Mouse (Mus musculus): ENCODE measurements around the gene Arid2. TPM values are rescaled to one million over a fixed set of nuclear protein-coding genes. Genes with fewer than 3 reads are reported as not detected.
"Not testable (repeated sequence)": the region's sequence is repeated elsewhere in the genome, so short reads cannot be mapped to it uniquely, and the experiment has no call there.

Arid2 gene
- total RNA-seq (2021), result 10 to 100 TPM; 31.9 to 34.5 TPM
- long read RNA-seq, experiment 1, full-length matches to known transcripts, result 3 of 11 reads
- long read RNA-seq, experiment 1, partial matches to known transcripts, result 8 of 11 reads
- long read RNA-seq, experiment 1, other reads (novel, unspliced or antisense), result 0 of 11 reads
- long read RNA-seq, experiment 2, full-length matches to known transcripts, result 1 of 8 reads
- long read RNA-seq, experiment 2, partial matches to known transcripts, result 5 of 8 reads
- long read RNA-seq, experiment 2, other reads (novel, unspliced or antisense), result 2 of 8 reads

DNA sequence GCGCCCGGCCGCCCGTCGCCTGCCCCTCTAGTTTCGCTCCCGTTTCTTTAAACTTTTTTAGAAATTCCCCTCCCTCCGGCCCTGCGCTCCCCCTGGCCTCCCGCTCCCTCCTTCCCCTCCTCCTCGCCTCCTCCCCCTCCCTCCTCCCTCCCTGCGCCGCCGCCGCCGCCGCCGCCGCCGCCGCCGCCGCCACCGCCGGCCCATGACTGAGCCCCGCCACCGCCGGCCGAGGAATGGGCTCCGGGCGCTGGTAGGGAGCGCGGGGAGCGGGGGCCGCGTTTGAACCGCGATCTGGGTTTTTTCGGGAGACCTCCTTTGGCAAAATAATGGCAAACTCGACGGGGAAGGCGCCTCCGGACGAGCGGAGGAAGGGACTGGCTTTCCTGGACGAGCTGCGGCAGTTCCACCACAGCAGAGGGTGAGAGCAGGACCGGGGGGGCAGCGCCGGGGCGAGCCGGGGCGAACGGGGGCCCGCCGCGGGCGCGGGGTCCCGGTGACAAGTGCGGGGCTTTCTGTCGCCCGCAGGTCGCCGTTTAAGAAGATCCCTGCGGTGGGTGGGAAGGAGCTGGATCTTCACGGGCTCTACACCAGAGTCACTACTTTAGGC, at the start of gene Arid2:
TSS of gene Arid2 (plus strand) at position 150 of the 607 bp plus-strand sequence.
- intact Hi-C loops (cut with DNase I), result loop anchor here (5.0 to 10.0 kb wide), 6 partner anchors 65 to 493 kb away; partner anchors contain the start of genes Ano6, Scaf11 and Slc38a2
- DNase-seq, result peak; percentile 74 to 78

- intact Hi-C loops (cut with DNase I), result no loop called here
- no peak for DNase-seq
Observed at GRCm38 (mm10) chr15:96238071-96238470, 49.2 kb upstream of the Arid2 start.

GRCm38 (mm10) chr15:96244171-96244570, 43.1 kb upstream of the Arid2 start:
- intact Hi-C loops (cut with DNase I), result no loop called here
- DNase-seq, result no peak

DNA sequence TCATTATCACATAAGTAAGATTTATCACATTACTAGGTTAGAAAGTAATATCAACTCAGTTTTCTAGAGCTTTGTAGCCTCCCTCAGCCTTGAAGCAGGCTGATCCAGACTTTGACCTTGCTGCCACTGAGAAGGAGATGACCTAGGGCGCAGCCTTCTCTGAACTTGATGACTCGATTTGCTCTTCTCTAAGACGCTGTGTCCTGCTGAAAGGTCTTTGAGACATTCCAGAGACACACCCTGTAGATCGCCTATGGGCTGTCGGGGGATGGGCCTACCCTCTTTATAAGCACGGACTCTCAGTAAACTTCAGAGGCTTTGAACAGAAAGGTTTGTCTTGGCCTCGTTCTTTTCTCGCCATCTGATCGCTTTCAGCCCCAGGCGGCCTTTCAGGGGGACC, 42.6 kb upstream of the Arid2 start:
- intact Hi-C loops (cut with DNase I); DNase-seq: not testable (repeated sequence)

- no peak for DNase-seq
- intact Hi-C loops (cut with DNase I), result no loop called here
Observed at GRCm38 (mm10) chr15:96253827-96254226, 33.5 kb upstream of the Arid2 start.

- DNase-seq, result no peak
- intact Hi-C loops (cut with DNase I), result no loop called here
Observed at GRCm38 (mm10) chr15:96254356-96254755, 33.0 kb upstream of the Arid2 start.

DNA sequence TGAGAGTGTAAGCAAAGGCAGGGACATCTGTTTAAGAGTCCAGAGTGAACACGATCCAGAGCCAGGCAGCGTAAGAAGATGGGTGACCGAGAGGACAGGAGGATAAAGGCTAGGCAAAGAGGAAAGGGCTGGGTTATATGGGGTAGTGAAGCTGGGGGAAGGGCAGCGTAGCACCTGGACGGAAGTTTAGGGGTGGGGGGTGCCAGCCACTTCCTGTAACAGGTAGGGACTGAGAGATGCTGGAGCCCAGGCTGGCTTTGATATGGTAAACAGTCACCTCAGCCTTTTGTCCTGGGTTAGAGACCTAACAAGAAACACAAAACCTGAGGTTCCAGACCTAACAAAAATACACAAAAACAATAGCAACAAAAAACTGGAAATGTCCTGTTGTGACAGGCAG, 29.5 kb upstream of the Arid2 start:
- no peak for DNase-seq
- intact Hi-C loops (cut with DNase I), result no loop called here

GRCm38 (mm10) chr15:96264614-96265013, 22.7 kb upstream of the Arid2 start:
- DNase-seq, result no peak

GRCm38 (mm10) chr15:96267933-96268332, 19.4 kb upstream of the Arid2 start:
- intact Hi-C loops (cut with DNase I), result no loop called here
- DNase-seq, result no peak

More at GRCm38 (mm10) chr15:96264614-96265013, 22.7 kb upstream of the Arid2 start:
- intact Hi-C loops (cut with DNase I), result no loop called here

DNA sequence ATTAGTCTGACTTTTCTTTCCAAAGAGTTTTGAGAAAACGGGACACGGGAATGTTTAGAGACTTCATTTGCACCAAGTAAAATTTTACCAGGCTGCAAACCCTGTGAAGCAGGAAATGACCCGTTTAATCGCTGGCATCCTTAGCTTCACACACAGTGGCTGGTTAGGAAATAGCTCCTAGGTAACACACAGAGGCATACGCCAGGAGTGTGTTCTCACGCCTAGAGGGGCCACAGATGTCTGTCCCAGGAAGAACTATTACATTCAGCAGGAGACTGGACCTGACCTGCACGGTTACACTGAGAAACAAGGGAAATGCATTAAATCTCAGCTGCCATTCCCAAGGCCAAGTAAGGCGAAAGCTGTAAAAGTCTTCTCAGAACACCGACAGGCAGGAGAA, 18.7 kb upstream of the Arid2 start:
- intact Hi-C loops (cut with DNase I), result no loop called here

DNA sequence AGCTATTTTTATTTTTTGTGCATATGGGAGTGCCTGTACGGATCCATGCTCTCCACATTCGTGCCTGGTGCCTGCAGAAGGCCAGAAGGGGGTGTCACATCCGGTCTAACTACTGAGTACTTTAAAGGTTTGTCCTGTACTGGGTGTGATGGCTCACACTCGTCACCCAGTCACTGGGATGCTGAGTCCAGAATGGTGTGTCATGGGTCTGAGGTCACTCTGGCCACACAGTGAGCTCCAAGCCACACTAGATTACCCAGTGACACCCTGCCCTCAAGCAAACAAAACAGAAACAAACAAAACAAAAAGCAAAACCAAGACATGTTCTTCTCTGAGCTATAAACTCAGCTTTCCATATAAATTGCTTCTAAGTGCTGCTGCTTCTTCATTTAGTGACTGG, 17.9 kb upstream of the Arid2 start:
- intact Hi-C loops (cut with DNase I), result no loop called here
- DNase-seq, result no peak

More for the DNA sequence above, 18.7 kb upstream of the Arid2 start:
- no peak for DNase-seq

GRCm38 (mm10) chr15:96270272-96270880, 16.9 kb upstream of the Arid2 start:
- DNase-seq, result no peak
- intact Hi-C loops (cut with DNase I), result no loop called here

GRCm38 (mm10) chr15:96272356-96272755, 15.0 kb upstream of the Arid2 start:
- intact Hi-C loops (cut with DNase I), result no loop called here
- DNase-seq, result peak in 1 of 2 experiments; percentile 23

DNA sequence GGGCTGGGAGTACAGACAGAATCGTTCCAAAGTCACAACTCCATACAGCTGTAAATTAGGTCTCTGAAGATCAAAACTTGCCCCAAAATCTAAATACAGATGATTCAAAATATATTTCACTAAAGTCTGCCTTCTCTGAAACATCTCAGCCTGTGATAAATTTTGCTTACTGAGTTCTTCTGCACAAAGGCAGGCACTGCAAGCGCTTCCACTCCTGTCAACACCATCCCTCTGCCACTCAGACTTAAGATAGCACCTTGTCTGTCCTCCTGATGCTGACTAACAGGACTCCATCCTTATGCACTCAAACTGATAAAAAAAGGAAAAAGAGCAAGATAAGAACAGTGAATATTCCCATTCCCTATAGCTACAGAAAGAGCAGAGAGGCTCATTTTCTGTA, 13.0 kb upstream of the Arid2 start:
- intact Hi-C loops (cut with DNase I), result no loop called here
- DNase-seq, result no peak

DNA sequence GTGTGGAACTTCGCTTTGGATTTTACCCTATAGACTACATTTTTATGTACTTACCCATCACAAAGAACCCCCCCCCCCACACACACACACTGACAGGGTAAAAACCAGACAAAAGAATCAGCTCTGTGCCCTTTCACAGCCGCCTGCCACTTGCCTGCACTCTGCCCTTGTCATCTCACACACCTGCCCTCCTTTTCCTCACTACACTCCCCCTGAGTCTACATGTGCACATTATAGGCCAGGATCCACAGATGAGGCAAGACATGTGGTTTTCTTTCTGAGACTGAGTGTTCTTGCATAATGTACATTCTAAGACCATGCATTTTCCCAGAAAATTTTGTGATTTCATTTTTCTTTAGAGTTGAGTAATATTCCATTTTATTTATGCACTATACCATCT, 12.1 kb upstream of the Arid2 start:
- DNase-seq, result no peak
- intact Hi-C loops (cut with DNase I), result no loop called here

GRCm38 (mm10) chr15:96275810-96276493, 11.4 kb upstream of the Arid2 start:
- intact Hi-C loops (cut with DNase I), result no loop called here

GRCm38 (mm10) chr15:96277061-96277460, 10.3 kb upstream of the Arid2 start:
- intact Hi-C loops (cut with DNase I), result no loop called here
- DNase-seq, result no peak

More at GRCm38 (mm10) chr15:96275810-96276493, 11.4 kb upstream of the Arid2 start:
- no peak for DNase-seq

DNA sequence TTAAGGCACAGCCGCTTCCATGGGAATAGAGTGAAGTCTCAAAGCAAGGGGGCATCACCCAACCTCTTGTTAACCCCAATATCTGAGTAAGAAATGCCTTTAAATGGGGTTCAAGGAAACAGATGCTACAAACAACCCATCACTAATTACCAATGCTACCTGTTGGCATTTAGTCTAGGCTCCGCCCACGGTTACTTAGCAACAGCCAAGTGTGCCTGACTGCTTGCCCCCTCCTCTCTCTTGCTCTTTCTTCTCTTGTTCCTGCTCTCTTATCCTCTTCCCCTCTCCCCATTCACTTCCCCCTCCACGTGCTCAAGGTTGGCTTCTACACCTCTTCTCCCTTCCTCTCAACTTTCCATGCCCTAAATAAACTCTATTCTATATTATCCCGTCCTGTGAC, 6.1 kb upstream of the Arid2 start:
- intact Hi-C loops (cut with DNase I), result loop anchor here (5.0 to 10.0 kb wide), 4 partner anchors 256 to 519 kb away; partner anchors contain the start of genes Ano6 and Slc38a2
- DNase-seq, result no peak

DNA sequence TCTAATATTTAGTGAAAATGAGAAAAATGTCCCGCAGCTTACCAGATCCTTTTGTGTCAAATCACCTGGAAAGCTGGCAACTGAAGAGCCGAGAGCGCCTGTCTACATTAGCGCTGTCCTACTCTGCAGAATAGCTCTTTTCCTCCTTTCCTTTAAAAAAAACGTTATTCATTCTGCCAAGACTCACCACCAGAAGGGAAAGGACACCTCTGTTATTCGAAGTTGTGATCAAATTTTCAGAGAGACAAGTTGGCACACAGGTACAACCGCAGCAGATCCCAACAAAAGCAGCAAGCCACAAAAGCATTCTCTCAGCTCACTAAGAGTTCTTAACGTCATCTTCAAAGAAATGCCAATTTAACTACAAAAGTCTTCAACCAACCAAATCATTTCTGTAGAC, 4.2 kb upstream of the Arid2 start:
- no peak for DNase-seq
- intact Hi-C loops (cut with DNase I), result loop anchor here (5.0 to 10.0 kb wide), 4 partner anchors 258 to 521 kb away; partner anchors contain the start of genes Ano6 and Slc38a2

DNA sequence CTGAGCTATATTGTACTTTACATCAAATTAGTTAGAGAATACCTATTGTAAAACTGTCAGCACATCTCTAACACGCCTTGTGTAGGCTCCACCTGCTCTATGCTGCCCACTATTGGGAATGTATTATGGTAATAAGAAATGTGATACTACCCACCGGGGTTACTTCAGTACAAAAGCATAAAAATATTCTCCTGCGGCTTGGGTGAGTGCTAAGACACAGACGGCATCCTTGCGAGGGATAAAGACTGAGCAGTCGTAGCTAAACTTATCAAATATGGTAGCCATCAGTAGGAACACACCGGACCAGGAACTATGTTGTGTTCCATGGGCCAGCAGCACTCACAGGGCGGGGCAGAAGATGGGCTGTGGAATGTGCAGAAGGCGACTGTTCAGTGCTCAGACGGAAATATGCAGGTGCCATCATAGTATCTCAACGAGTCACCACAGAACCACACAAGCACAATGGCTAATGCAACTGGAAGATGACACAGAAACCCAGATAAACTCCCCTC, 3.3 kb upstream of the Arid2 start:
- peak; percentile 25 to 31 for DNase-seq
- intact Hi-C loops (cut with DNase I), result loop anchor here (5.0 to 10.0 kb wide), 4 partner anchors 259 to 522 kb away; partner anchors contain the start of genes Ano6 and Slc38a2
